Mouse (Mus musculus): Measurements from ENCODE around the gene Tmem59.

- no peak for TF ChIP-seq CTCF (IDR thresholded peaks at IDR 0.05; ENCODE audit: low read depth)
- no peak for TF ChIP-seq EP300 (IDR thresholded peaks at IDR 0.05; ENCODE audit: low read depth)
Measured at GRCm38 (mm10) chr4:107207016-107207415, 28.8 kb downstream of the Tmem59 start.
